ENCODE assay signal across 9 mouse cellular contexts in genomic region chr1:36744268-36744944, GRCm38 (mm10). TPM values are rescaled to one million over a fixed set of nuclear protein-coding genes. Genes with fewer than 3 reads are reported as not detected.
DNase-seq lines count a peak whose midpoint lies in the region; ATAC-seq and TF ChIP-seq lines count a peak whose summit lies in the region.
"Had no signal": no experiment of that assay in that cellular context is flagged by ENCODE, and none has a peak within 500 bp of the region (broad histone marks: within the 10 kb centered on the region; RNA-seq: fewer than 3 reads in every experiment).

No protein-coding gene starts in this region.

- peak; percentile 88 for TF ChIP-seq CTCF in stomach, postnatal 0 days (IDR thresholded peaks at IDR 0.05; ENCODE audit: low read depth)

- H3K4me2 ChIP-seq in forebrain, embryonic 13.5 days, result peak overlapping the region; percentile 54
- H3K4me2 ChIP-seq in liver, embryonic 15.5 days, result peak overlapping the region; percentile 33; the same call in 1 of the 2 replicates
- peak overlapping the region; percentile 49 for H3K4me2 ChIP-seq in neural tube, embryonic 13.5 days
- peak overlapping the region; percentile 38; the same call in 1 of the 2 replicates for H3K4me2 ChIP-seq in stomach, postnatal 0 days (replicated peaks; ENCODE audit: low read depth)

- no peak for TF ChIP-seq EP300 in stomach, postnatal 0 days (optimal IDR thresholded peaks at IDR 0.05)

- intact Hi-C loops in heart, postnatal 14 days (cut with DNase I), result no loop called here

- peak overlapping the region; percentile 16; the same call in 1 of the 2 replicates for H3K9ac ChIP-seq in forebrain, embryonic 13.5 days
- H3K9ac ChIP-seq in liver, embryonic 15.5 days, result no peak overlapping the region
- no peak overlapping the region for H3K9ac ChIP-seq in neural tube, embryonic 13.5 days
- H3K9ac ChIP-seq in stomach, postnatal 0 days (ENCODE audit: low read length), result no peak overlapping the region

- peaks cover 3% of the 10 kb centered on the region for H3K27me3 ChIP-seq in forebrain, embryonic 13.5 days
- H3K27me3 ChIP-seq in liver, embryonic 15.5 days, result peaks cover 20% of the 10 kb centered on the region; the same call in 1 of the 2 replicates
- peaks cover 5% of the 10 kb centered on the region; the same call in 1 of the 2 replicates for H3K27me3 ChIP-seq in neural tube, embryonic 13.5 days
- H3K27me3 ChIP-seq in stomach, postnatal 0 days (ENCODE audit: control insufficient read depth, insufficient read depth, low read length), result no peaks in the 10 kb centered on the region

- H3K4me3 ChIP-seq in forebrain, embryonic 13.5 days, result peak overlapping the region; percentile 27
- no peak overlapping the region for H3K4me3 ChIP-seq in liver, embryonic 15.5 days (replicated peaks)
- H3K4me3 ChIP-seq in neural tube, embryonic 13.5 days, result peak overlapping the region; percentile 20
- H3K4me3 ChIP-seq in stomach, postnatal 0 days (ENCODE audit: low read depth, low read length), result no peak overlapping the region

- peak; percentile 84 for ATAC-seq in forebrain, embryonic 13.5 days
- no peak for ATAC-seq in liver, embryonic 15.5 days (ENCODE audit: insufficient read depth)
- ATAC-seq in neural tube, embryonic 13.5 days (ENCODE audit: low read depth), result peak; percentile 70
- ATAC-seq in stomach, postnatal 0 days (ENCODE audit: low FRiP score, low TSS enrichment), result peak; percentile 57

- no peaks in the 10 kb centered on the region for H3K9me3 ChIP-seq in forebrain, embryonic 13.5 days (replicated peaks)
- no peaks in the 10 kb centered on the region for H3K9me3 ChIP-seq in liver, embryonic 15.5 days (replicated peaks)
- no peaks in the 10 kb centered on the region for H3K9me3 ChIP-seq in neural tube, embryonic 13.5 days
- H3K9me3 ChIP-seq in stomach, postnatal 0 days (ENCODE audit: control insufficient read depth, low read length), result no peaks in the 10 kb centered on the region

- H3K27ac ChIP-seq in forebrain, embryonic 13.5 days, result no peak overlapping the region
- H3K27ac ChIP-seq in liver, embryonic 15.5 days (replicated peaks), result no peak overlapping the region
- H3K27ac ChIP-seq in neural tube, embryonic 13.5 days (replicated peaks), result no peak overlapping the region
- H3K27ac ChIP-seq in stomach, postnatal 0 days (replicated peaks), result no peak overlapping the region
- H3K27ac ChIP-seq: macrophage had no signal

- DNase-seq in ES-CJ7 (ENCODE audit: low read depth, low spot score), result peak; percentile 83
- DNase-seq in c-Kit-positive CD71-positive TER-119-negative erythroid progenitor cells, embryonic 14.5 days (ENCODE audit: low read depth), result peak; percentile 47
- DNase-seq in heart, postnatal 14 days, result peak; percentile 62 to 75
- DNase-seq in large intestine, adult 2 months (ENCODE audit: low read depth, low spot score), result peak; percentile 16
- DNase-seq in stomach, postnatal 0 days (ENCODE audit: low spot score), result peak; percentile 77

- peaks cover 6% of the 10 kb centered on the region for H3K4me1 ChIP-seq in forebrain, embryonic 13.5 days
- no peaks in the 10 kb centered on the region for H3K4me1 ChIP-seq in liver, embryonic 15.5 days (replicated peaks)
- H3K4me1 ChIP-seq in neural tube, embryonic 13.5 days (replicated peaks), result peaks cover 13% of the 10 kb centered on the region; the same call in 1 of the 2 replicates
- no peaks in the 10 kb centered on the region for H3K4me1 ChIP-seq in stomach, postnatal 0 days (replicated peaks; ENCODE audit: control insufficient read depth, insufficient read depth)

- no peaks in the 10 kb centered on the region for H3K36me3 ChIP-seq in forebrain, embryonic 13.5 days (ENCODE audit: poor library complexity, severe bottlenecking)
- H3K36me3 ChIP-seq in liver, embryonic 15.5 days (replicated peaks), result no peaks in the 10 kb centered on the region
- H3K36me3 ChIP-seq in neural tube, embryonic 13.5 days, result no peaks in the 10 kb centered on the region
- H3K36me3 ChIP-seq in stomach, postnatal 0 days (ENCODE audit: control insufficient read depth, insufficient read depth, low read length), result no peaks in the 10 kb centered on the region

- WGBS in forebrain, embryonic 13.5 days, result 22% methylated on average over 17 of the region's 17 CpGs
- WGBS in large intestine, adult 2 months, result 19% methylated on average over 17 of the region's 17 CpGs
- 26% methylated on average over 17 of the region's 17 CpGs for WGBS in liver, embryonic 15.5 days (ENCODE audit: insufficient replicate concordance)
- 20% methylated on average over 17 of the region's 17 CpGs for WGBS in neural tube, embryonic 13.5 days
- WGBS in stomach, postnatal 0 days, result 22% methylated on average over 17 of the region's 17 CpGs

RNA-seq across cellular contexts. Expression of gene Zap70, which starts 17.2 kb away (rescaled TPM):
- 0.71 and 1.1 TPM in 2 replicates for polyA plus RNA-seq in forebrain, embryonic 13.5 days (2015; fragmentation: Nextera tagmentation; extraction: Ambion mirVana)
- total RNA-seq in heart, postnatal 14 days (2021), result 1 to 10 TPM in 1 of 2 experiments, under 1 TPM in 1; 0.22 to 3.3 TPM
- 6.9 and 8.0 TPM in 2 replicates for polyA plus RNA-seq in large intestine, adult 2 months (2012; rRNA removed)
- polyA plus RNA-seq in liver, embryonic 15.5 days (2015; fragmentation: Nextera tagmentation; extraction: Ambion mirVana), result 0.13 and 0.15 TPM in 2 replicates
- 0.63 and 0.87 TPM in 2 replicates for polyA plus RNA-seq in neural tube, embryonic 13.5 days (2015; fragmentation: Nextera tagmentation; extraction: Ambion mirVana)
- 0.25 and 0.42 TPM in 2 replicates for polyA plus RNA-seq in stomach, postnatal 0 days (2015; fragmentation: Nextera tagmentation; extraction: Ambion mirVana)
- polyA plus RNA-seq: macrophage had no signal

RNA-seq across cellular contexts. Expression of gene Actr1b, which starts 30.2 kb away (rescaled TPM):
- polyA plus RNA-seq in forebrain, embryonic 13.5 days (2015; fragmentation: Nextera tagmentation; extraction: Ambion mirVana), result 88.0 and 95.6 TPM in 2 replicates
- 100 to 1,000 TPM; 106 TPM for total RNA-seq in heart, postnatal 14 days (2021)
- 80.7 and 107 TPM in 2 replicates for polyA plus RNA-seq in large intestine, adult 2 months (2012; rRNA removed)
- polyA plus RNA-seq in liver, embryonic 15.5 days (2015; fragmentation: Nextera tagmentation; extraction: Ambion mirVana), result 27.3 and 30.9 TPM in 2 replicates
- 120 and 126 TPM in 2 replicates for polyA plus RNA-seq in neural tube, embryonic 13.5 days (2015; fragmentation: Nextera tagmentation; extraction: Ambion mirVana)
- polyA plus RNA-seq in stomach, postnatal 0 days (2015; fragmentation: Nextera tagmentation; extraction: Ambion mirVana), result 60.5 and 62.2 TPM in 2 replicates

RNA-seq across cellular contexts. Expression of gene 4933424G06Rik, which starts 34.5 kb away (rescaled TPM):
- 0.69 TPM in 1 of 2 replicates, not detected in the other for polyA plus RNA-seq in forebrain, embryonic 13.5 days (2015; fragmentation: Nextera tagmentation; extraction: Ambion mirVana)
- not detected for total RNA-seq in heart, postnatal 14 days (2021)
- not detected in 2 replicates for polyA plus RNA-seq in large intestine, adult 2 months (2012; rRNA removed)
- polyA plus RNA-seq in liver, embryonic 15.5 days (2015; fragmentation: Nextera tagmentation; extraction: Ambion mirVana), result not detected in 2 replicates
- 0.36 and 0.66 TPM in 2 replicates for polyA plus RNA-seq in neural tube, embryonic 13.5 days (2015; fragmentation: Nextera tagmentation; extraction: Ambion mirVana)
- polyA plus RNA-seq in stomach, postnatal 0 days (2015; fragmentation: Nextera tagmentation; extraction: Ambion mirVana), result 0.16 TPM in 1 of 2 replicates, not detected in the other
- polyA plus RNA-seq: macrophage had no signal

RNA-seq across cellular contexts. Expression of gene Cox5b, which starts 53.2 kb away (rescaled TPM):
- 555 and 572 TPM in 2 replicates for polyA plus RNA-seq in forebrain, embryonic 13.5 days (2015; fragmentation: Nextera tagmentation; extraction: Ambion mirVana)
- total RNA-seq in heart, postnatal 14 days (2021), result 1,000 to 10,000 TPM; 2,156 to 2,164 TPM
- polyA plus RNA-seq in large intestine, adult 2 months (2012; rRNA removed), result 760 and 804 TPM in 2 replicates
- polyA plus RNA-seq in liver, embryonic 15.5 days (2015; fragmentation: Nextera tagmentation; extraction: Ambion mirVana), result 362 and 401 TPM in 2 replicates
- 697 and 709 TPM in 2 replicates for polyA plus RNA-seq in neural tube, embryonic 13.5 days (2015; fragmentation: Nextera tagmentation; extraction: Ambion mirVana)
- polyA plus RNA-seq in stomach, postnatal 0 days (2015; fragmentation: Nextera tagmentation; extraction: Ambion mirVana), result 829 and 834 TPM in 2 replicates

Comparison
In these comparisons a context has a peak if more than half of its experiments do, and no peak if none do; other contexts are left out.
1. DNase-seq: peak in every context shown above with its lines; median percentile 83 in ES-CJ7; 77 in stomach, postnatal 0 days; 68 in heart, postnatal 14 days; 47 in c-Kit-positive CD71-positive TER-119-negative erythroid progenitor cells, embryonic 14.5 days; 16 in large intestine, adult 2 months.
2. H3K4me3 ChIP-seq: peak in forebrain, embryonic 13.5 days (single experiment) and neural tube, embryonic 13.5 days (single experiment); none in liver, embryonic 15.5 days (single experiment) and stomach, postnatal 0 days (single experiment).
3. Peak in every context shown above with its lines, with median percentiles within 50 percentile points of each other: H3K4me2 ChIP-seq.